Mouse (Mus musculus) cerebellum, adult 2 months (tissue): ENCODE data around the gene Olfr804. TPM values are rescaled to one million over a fixed set of nuclear protein-coding genes. Genes with fewer than 3 reads are reported as not detected.

Experiments
- DNase-seq, 2 experiments: peaks; one replicate each; pipeline ENCODE4 v3.0.0; 2021
- H3K27ac ChIP-seq: fragments of 200-500 bp; 2 replicates; pipeline ENCODE4 v1.5.1; 2012; ENCODE audit warnings: low read length, control low read depth, inconsistent platforms; ENCODE audit not compliant: insufficient read depth
- H3K27me3 ChIP-seq: fragments of 200-500 bp; 2 replicates; pipeline ENCODE4 v1.6.1; 2012; ENCODE audit warnings: inconsistent platforms, mild to moderate bottlenecking, low read length, moderate library complexity; ENCODE audit not compliant: control insufficient read depth, insufficient read depth
- H3K4me1 ChIP-seq: fragments of 200-500 bp; 2 replicates; pipeline ENCODE4 v1.6.1; 2011; ENCODE audit warnings: low read length; ENCODE audit not compliant: control insufficient read depth, insufficient read depth
- H3K4me3 ChIP-seq: fragments of 200-500 bp; replicated peaks from 2 replicates; pipeline ENCODE3; 2011; ENCODE audit warnings: mild to moderate bottlenecking, low read depth, low read length, control low read depth; ENCODE audit not compliant: insufficient read depth
- CTCF ChIP-seq: fragments of 200-500 bp; IDR thresholded peaks from 2 replicates; pipeline ENCODE4 v1.5.1; 2011; ENCODE audit warnings: low read depth, mild to moderate bottlenecking, control low read depth, low read length, moderate library complexity, borderline replicate concordance; ENCODE audit not compliant: insufficient read depth
- POLR2A ChIP-seq: fragments of 200-500 bp; IDR thresholded peaks from 2 replicates; pipeline ENCODE4 v1.6.1; 2011; ENCODE audit warnings: low read length, control low read depth, borderline replicate concordance; ENCODE audit not compliant: insufficient read depth
- WGBS: fragments of 180-500 bp; shearing (Covaris S2); methylation state at CpG from one replicate; pipeline ENCODE4 v1.1.7; 2018; 5-methylcytosine and 5-hydroxymethylcytosine counted together
- polyA plus RNA-seq: library from polyadenylated mRNA; depleted of rRNA; stranded (reverse); fragments of >200 nt; gene quantifications from 2 replicates; pipeline ENCODE4 v1.2.3, GENCODE M21; 2012; rRNA removed

Gene Olfr804
- polyA plus RNA-seq: not detected in 2 replicates

DNA sequence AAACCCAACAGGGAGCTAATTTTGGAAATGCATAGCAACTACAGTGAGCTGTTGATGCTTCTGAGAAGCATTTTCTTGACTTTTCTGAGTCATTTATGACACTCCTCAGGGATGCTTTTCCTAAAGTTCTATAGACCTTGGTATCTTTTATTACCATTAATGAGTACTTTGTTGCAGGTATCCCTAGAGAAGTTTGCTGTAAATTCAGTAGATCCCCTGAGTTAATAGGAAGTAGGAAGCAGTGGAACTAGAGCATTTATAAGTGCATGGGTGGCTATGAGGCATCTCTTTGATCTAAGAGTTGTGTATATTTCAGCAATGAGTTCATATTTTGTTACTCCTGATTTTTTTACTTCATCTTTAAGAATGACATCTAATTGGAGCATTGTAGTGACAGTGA lies at the start of gene Olfr804:
Olfr804 (plus strand) TSS at position 301 of the 400 bp plus-strand sequence.
- Histone ChIP-seq H3K27me3 (no peaks in the 10 kb centered on the region), H3K27ac (no peak within 1 kb of the TSS), H3K4me3 (no peak within 1 kb of the TSS), H3K4me1 (no peaks in the 10 kb centered on the region)
- DNase-seq: no peak
- TF ChIP-seq CTCF (no peak), POLR2A (no peak)

DNA sequence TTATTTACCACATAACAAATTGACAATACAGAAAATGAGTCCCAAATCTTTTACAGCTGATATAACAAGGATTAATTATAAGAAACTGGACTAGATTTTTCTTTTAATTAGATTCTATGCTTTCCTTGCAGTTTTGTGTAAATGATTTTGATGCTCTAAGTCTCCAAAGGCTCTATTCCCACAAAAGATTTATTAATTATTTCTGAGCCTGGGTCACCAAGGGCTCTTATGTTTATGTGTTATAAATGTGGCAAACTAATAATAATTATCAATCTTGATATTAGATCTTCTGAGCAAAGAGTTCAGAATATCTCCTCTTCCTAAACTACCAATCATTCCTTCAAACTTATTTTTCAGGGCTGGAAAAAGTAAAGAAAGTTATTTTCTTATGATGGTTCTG lies 45.6 kb upstream of the Olfr804 start, which contains the start of gene Olfr800:
Olfr800 (plus strand) TSS at position 301 of the 400 bp plus-strand sequence.
- DNase-seq: no peak
- Histone ChIP-seq H3K27me3 (no peaks in the 10 kb centered on the region), H3K4me3 (no peak within 1 kb of the TSS), H3K27ac (no peak within 1 kb of the TSS), H3K4me1 (no peaks in the 10 kb centered on the region)
- no peak for TF ChIP-seq CTCF
- TF ChIP-seq POLR2A: no peak

DNA sequence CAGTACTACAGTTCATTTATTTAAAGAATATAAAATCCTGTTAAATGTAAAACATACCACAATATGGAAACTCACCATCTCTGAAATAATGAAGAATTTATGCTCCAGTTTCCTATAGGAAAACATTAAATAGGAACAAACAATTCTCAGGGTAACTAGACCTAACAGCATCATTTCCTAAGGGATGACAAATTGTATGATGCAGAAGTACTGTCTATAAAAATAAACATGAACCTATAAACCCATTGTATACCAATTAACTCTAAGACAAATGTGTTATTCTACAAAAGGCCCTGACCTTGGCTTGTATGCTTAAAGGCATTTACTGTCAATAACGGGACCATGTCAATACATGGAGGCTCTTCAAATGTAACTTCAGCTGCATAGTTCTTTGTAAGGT lies 29.2 kb upstream of the Olfr804 start, which contains the start of gene Olfr801:
Olfr801 (minus strand) TSS at position 101 of the 400 bp plus-strand sequence.
- Histone ChIP-seq H3K27me3 (no peaks in the 10 kb centered on the region), H3K4me1 (no peaks in the 10 kb centered on the region), H3K4me3 (no peak within 1 kb of the TSS), H3K27ac (no peak within 1 kb of the TSS)
- WGBS: 92% methylated on average over 1 of the region's 1 CpGs
- DNase-seq: no peak
- no peak for TF ChIP-seq POLR2A
- TF ChIP-seq CTCF: no peak

DNA sequence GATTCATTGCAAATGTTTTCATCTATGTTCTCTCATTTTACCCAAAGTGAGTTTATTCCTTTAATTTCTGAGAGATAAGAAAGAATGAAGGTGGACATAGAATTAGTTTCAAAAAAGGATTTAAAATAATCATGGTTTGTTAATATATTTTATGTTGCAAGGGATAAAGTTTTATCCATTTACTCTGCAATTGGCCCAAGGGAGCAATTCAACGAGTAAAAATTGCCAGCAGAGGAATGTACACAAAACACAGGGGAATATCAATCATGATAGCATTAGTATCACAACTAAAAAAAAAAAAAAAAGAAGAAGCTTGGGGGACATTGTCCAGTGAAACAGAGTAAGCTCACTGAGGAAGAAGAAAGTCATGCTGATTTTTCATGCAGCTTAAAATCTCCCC lies 14.9 kb upstream of the Olfr804 start, which contains the start of gene Olfr802:
Olfr802 (minus strand) TSS at position 101 of the 400 bp plus-strand sequence.
- TF ChIP-seq POLR2A (no peak), CTCF (no peak)
- DNase-seq: no peak
- H3K4me1 ChIP-seq: no peaks in the 10 kb centered on the region
- no peak within 1 kb of the TSS for H3K4me3 ChIP-seq
- no peaks in the 10 kb centered on the region for H3K27me3 ChIP-seq
- WGBS: 30% methylated on average over 1 of the region's 1 CpGs
- H3K27ac ChIP-seq: no peak within 1 kb of the TSS

DNA sequence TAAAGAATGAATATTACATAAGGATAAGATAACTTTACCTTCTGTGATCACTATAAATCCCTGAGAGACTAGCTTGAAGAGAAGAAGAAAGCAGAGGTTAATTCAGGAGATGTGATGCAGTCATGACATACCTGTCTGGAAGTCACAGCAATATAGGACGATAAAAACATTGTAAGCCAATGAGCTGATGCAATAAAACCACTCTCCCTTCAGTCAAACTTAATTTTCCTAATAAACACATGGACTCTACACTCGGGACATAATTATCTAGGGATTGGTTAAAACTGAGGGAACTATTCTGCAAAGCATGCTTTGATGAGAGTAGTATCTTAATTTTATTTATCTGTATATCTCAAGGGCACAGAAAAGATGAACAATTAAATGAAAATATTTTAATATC lies 8.8 kb upstream of the Olfr804 start, which contains the start of gene Olfr803:
Olfr803 (minus strand) TSS at position 101 of the 400 bp plus-strand sequence.
- Histone ChIP-seq H3K4me3 (no peak within 1 kb of the TSS), H3K27me3 (no peaks in the 10 kb centered on the region), H3K4me1 (no peaks in the 10 kb centered on the region), H3K27ac (no peak within 1 kb of the TSS)
- DNase-seq: no peak
- WGBS: 84% methylated on average over 2 of the region's 2 CpGs
- TF ChIP-seq CTCF (no peak), POLR2A (no peak)

DNA sequence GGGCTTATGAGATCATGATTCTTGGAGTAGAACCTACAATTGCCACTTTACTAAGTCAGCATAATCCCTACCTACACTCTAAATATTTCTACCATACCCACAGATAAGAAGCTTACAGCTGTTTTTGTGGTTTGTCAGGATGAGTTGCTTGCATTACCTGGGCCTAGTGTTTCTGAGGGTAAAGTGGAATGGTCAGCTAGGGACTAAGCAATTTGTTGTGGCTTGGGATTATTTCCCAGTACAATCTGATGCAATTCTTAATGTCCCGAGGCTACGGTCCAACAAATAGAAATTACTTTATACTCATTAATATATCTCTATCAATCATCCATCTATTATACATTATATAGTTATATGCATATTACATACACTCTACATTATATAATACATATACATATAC lies 26.3 kb downstream of the Olfr804 start, which contains the start of gene Olfr805:
Olfr805 (minus strand) TSS at position 101 of the 400 bp plus-strand sequence.
- DNase-seq: no peak
- 97% methylated on average over 2 of the region's 2 CpGs for WGBS
- no peaks in the 10 kb centered on the region for H3K27me3 ChIP-seq
- H3K4me1 ChIP-seq: no peaks in the 10 kb centered on the region
- TF ChIP-seq POLR2A (no peak), CTCF (no peak)
- H3K27ac ChIP-seq: no peak within 1 kb of the TSS
- H3K4me3 ChIP-seq: no peak within 1 kb of the TSS

DNA sequence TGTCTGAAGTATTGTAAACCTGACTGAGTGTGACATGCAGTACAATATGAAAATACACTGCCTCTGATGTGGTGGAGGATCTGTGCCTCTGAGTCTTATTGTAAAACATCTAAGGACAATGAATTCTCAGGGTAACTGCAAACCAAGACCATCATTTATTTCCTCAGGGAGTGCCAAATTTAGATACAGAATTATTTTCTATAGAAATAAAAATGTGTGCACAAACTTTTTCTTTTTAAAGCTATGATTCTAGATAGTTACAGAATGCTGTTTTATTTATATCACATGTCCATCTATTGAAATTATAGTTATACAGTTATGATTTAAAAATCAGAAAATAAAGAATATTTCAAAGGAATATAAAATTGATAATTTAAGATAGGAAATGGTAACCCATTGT lies 38.8 kb downstream of the Olfr804 start, which contains the start of gene Olfr806:
Olfr806 (minus strand) TSS at position 101 of the 400 bp plus-strand sequence.
- DNase-seq: no peak
- no peaks in the 10 kb centered on the region for H3K4me1 ChIP-seq
- no peaks in the 10 kb centered on the region for H3K27me3 ChIP-seq
- TF ChIP-seq POLR2A: no peak
- no peak for TF ChIP-seq CTCF
- H3K27ac ChIP-seq: no peak within 1 kb of the TSS
- no peak within 1 kb of the TSS for H3K4me3 ChIP-seq

DNA sequence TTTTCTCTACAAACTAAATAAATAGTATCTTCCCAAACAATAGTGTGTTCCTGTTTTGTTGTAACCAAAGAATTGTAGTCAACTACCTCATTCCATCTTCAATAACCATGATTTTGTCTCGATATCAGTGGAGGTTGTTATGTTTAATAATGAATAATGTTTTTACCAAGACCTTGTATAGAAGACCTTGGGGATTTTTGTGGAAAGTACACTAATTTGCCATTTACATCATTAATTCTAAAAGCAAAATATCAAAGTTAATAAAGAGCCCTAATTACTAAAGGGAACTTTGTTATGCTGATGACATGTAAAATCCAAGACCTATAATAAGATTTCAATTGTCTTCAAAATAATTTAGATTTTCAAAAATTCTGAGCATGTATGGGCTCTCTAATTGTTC lies 54.7 kb downstream of the Olfr804 start, which contains the start of gene Olfr807:
Olfr807 (minus strand) TSS at position 101 of the 400 bp plus-strand sequence.
- 83% methylated on average over 1 of the region's 1 CpGs for WGBS
- H3K27ac ChIP-seq: no peak within 1 kb of the TSS
- no peaks in the 10 kb centered on the region for H3K4me1 ChIP-seq
- H3K27me3 ChIP-seq: no peaks in the 10 kb centered on the region
- DNase-seq: no peak
- no peak within 1 kb of the TSS for H3K4me3 ChIP-seq
- TF ChIP-seq CTCF (no peak), POLR2A (no peak)

Other genes with a start within 250 kb of the Olfr804 start
- not detected in 2 replicates for gene Olfr787, start 241.3 kb upstream of the Olfr804 start, polyA plus RNA-seq
- gene Olfr788, start 232.2 kb upstream of the Olfr804 start, polyA plus RNA-seq: not detected in 2 replicates
- not detected in 2 replicates for gene Olfr789, start 218.5 kb upstream of the Olfr804 start, polyA plus RNA-seq
- gene Olfr790, start 204.7 kb upstream of the Olfr804 start, polyA plus RNA-seq: not detected in 2 replicates
- not detected in 2 replicates for gene Olfr791, start 181.4 kb upstream of the Olfr804 start, polyA plus RNA-seq
- not detected in 2 replicates for gene Olfr792, start 164.0 kb upstream of the Olfr804 start, polyA plus RNA-seq
- gene Olfr794, start 135.6 kb upstream of the Olfr804 start, polyA plus RNA-seq: not detected in 2 replicates
- gene Olfr796, start 90.6 kb upstream of the Olfr804 start, polyA plus RNA-seq: not detected in 2 replicates
- not detected in 2 replicates for gene Olfr798, start 75.3 kb upstream of the Olfr804 start, polyA plus RNA-seq
- not detected in 2 replicates for gene Olfr799, start 65.7 kb upstream of the Olfr804 start, polyA plus RNA-seq
- not detected in 2 replicates for gene Olfr800, start 45.5 kb upstream of the Olfr804 start, polyA plus RNA-seq
- gene Olfr801, start 29.3 kb upstream of the Olfr804 start, polyA plus RNA-seq: not detected in 2 replicates
- not detected in 2 replicates for gene Olfr802, start 15.0 kb upstream of the Olfr804 start, polyA plus RNA-seq
- gene Olfr803, start 8.9 kb upstream of the Olfr804 start, polyA plus RNA-seq: not detected in 2 replicates
- not detected in 2 replicates for gene Olfr805, start 26.2 kb downstream of the Olfr804 start, polyA plus RNA-seq
- gene Olfr806, start 38.7 kb downstream of the Olfr804 start, polyA plus RNA-seq: not detected in 2 replicates
- gene Olfr807, start 54.6 kb downstream of the Olfr804 start, polyA plus RNA-seq: not detected in 2 replicates
- not detected in 2 replicates for gene Olfr808, start 62.3 kb downstream of the Olfr804 start, polyA plus RNA-seq
- gene Olfr809, start 71.4 kb downstream of the Olfr804 start, polyA plus RNA-seq: not detected in 2 replicates
- gene Olfr810, start 91.7 kb downstream of the Olfr804 start, polyA plus RNA-seq: not detected in 2 replicates
- gene Olfr811, start 101.2 kb downstream of the Olfr804 start, polyA plus RNA-seq: not detected in 2 replicates
- gene Olfr812, start 142.9 kb downstream of the Olfr804 start, polyA plus RNA-seq: not detected in 2 replicates
- not detected in 2 replicates for gene Olfr813, start 152.2 kb downstream of the Olfr804 start, polyA plus RNA-seq
- not detected in 2 replicates for gene Olfr814, start 176.6 kb downstream of the Olfr804 start, polyA plus RNA-seq
- not detected in 2 replicates for gene Olfr815, start 202.7 kb downstream of the Olfr804 start, polyA plus RNA-seq
- gene Olfr816, start 212.4 kb downstream of the Olfr804 start, polyA plus RNA-seq: not detected in 2 replicates
- not detected in 2 replicates for gene Olfr818, start 245.9 kb downstream of the Olfr804 start, polyA plus RNA-seq